Mouse (Mus musculus) thymus, postnatal 36 days (tissue): ENCODE results near the gene Tspan18.

Source experiments
- DNase-seq, 2 experiments: peaks; one replicate each; pipeline ENCODE4 v3.0.0; 2022; ENCODE audit warnings: mixed read lengths in 2 of 2

Tspan18 gene

DNA sequence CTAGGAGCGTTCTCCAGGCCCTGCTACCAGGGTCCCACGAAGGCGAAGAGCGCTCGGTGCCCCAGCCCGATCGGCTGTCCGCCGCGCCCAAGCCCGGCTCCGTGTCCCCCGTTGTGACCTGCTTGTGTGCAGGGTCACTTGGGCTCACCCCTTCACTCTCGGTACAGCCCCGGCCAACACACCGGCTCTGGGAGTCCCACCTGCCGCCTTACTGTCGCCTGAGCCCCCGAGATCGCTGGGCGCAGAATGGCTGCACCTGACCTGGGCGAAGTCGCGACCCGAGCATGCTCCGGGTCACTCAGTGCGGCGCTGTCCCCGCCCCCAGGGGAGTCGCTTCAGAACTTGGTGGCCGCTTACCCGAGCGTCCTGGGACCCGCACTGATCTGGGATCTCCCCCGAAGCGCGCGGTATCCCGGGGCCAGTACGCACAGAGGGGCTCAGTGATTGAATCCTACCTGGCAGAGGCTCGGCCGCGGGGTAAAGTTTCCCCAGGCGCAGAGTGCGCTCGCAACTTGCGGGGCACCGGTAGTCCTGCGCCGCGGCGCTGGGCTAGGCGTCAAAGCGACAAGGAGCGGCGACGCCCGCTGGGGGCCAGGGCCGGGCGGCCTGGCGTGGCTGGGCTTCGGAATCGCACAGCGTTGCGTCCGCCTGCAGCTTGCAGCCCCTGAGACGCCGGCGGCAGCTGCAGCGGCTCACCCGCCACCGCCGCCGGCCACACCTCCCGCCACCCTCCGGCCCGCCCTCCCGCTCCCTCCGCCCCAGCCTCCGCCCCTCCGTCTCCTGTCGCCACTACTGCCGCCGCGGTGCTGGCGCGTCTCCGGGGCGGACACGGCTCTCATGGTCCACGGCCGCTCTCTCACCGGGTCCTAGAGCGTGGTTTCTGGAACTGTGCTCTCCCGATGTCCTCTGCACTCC, at the start of gene Tspan18:
TSS of gene Tspan18 (minus strand) at position 689 of the 915 bp plus-strand sequence.
- DNase-seq = peak; percentile 38 to 43

- no peak for DNase-seq
Observed at GRCm38 (mm10) chr2:93383831-93384230, 49.5 kb upstream of the Tspan18 start.

DNA sequence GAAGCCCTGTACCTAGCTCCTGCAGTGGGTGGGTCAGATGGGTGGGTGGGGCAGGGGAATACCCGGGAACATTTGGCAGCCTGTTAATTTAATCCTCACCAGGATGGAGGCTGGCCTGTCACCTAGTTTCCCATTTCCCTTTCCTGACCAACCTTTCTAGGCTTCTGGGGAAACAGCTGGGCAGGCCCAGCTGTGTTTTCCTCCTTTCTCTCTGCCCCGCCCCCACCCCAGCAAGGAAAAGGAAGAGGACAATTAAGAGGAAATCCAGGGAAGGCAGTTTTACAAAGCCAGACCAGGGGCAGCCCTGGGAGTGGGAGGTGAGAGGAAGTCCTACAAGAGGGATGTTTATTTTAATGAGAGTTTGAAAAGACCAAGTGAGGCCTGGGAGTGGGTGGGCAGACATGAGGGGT, 46.4 kb upstream of the Tspan18 start:
- DNase-seq = no peak

- no peak for DNase-seq
Observed at GRCm38 (mm10) chr2:93377797-93378196, 43.5 kb upstream of the Tspan18 start.

DNA sequence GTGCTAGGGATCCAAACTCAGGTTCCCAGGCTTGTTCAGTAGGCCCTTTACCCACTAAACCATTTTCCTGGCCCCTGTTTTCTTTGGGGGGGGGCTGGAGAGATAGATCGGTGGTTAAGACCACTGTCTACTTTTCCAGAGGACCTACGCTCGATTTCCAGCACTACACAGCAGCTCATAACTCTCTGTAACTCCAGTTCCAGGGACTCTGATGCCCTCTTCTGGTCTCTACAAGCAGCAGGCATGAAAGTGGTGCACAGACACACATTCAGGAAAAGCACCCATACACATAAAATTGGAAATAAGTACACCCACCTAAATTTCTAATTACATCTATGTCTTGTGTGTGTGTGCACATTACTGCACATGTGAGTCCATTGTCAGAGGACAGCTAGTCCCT, 42.9 kb upstream of the Tspan18 start:
- no peak for DNase-seq

- no peak for DNase-seq
Observed at GRCm38 (mm10) chr2:93372872-93373271, 38.6 kb upstream of the Tspan18 start.

GRCm38 (mm10) chr2:93372097-93372571, 37.8 kb upstream of the Tspan18 start:
- DNase-seq = no peak

DNA sequence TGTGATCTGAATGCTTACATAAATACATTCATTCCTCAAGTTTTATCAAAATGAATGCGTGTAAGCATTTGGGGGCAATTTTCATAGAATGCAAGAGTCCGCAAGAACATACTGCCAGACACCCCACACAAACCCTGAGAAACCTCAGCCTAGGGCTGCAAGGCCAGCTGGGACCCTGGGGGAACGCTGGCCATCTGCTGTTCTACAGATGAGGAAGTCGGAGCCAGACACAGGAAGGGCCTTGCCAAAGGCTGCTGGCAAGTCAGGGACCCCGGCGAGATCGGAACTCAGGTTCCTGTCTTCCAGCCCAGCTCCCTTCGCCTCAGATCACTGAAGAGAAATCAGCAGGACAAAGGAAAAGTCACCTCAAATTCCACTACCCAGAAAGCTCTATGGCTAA, 34.6 kb upstream of the Tspan18 start:
- no peak for DNase-seq

- DNase-seq = no peak
Observed at GRCm38 (mm10) chr2:93367962-93368361, 33.7 kb upstream of the Tspan18 start.

GRCm38 (mm10) chr2:93365411-93365810, 31.1 kb upstream of the Tspan18 start:
- DNase-seq = no peak

DNA sequence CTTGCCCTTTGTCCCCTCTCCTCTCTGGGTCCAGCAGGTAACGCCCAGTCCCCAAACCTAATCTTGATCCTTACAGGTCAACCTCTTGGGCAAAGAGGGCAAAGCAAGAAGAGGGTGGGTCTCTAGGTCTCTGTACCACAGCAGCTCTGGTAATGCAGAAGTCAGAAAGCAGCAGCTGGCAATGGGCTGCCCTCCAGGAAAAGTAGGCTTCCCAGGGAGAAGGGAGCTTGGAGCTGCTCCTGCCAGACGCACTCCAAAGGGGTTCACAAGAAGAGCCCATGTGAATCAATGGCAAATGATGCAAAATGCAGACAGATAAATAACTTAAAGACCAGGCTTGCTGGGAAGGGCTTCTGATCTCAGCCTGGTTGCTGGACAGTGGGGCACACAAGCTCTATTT, 30.6 kb upstream of the Tspan18 start:
- DNase-seq = no peak

- no peak for DNase-seq
Observed at GRCm38 (mm10) chr2:93361454-93361853, 27.1 kb upstream of the Tspan18 start.

DNA sequence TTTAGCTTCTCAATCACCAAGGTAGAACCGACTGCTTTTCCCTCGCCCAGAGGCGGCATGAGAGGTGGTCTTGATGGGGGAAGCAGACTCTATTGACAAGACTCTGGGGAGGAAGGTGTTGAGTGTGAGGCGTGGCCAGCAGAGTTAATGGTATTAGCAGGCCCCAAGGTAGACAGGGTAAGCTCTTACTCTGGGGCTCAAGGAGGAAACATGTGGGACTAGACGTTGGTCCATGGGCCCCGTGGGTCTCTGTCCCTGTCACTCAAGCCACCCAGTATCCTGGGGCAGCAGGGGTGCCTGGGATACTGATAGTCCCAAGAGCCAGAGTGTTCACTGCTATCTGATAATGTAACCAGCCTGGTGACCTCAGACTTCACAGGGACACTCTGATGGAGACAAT, 26.0 kb upstream of the Tspan18 start:
- no peak for DNase-seq

DNA sequence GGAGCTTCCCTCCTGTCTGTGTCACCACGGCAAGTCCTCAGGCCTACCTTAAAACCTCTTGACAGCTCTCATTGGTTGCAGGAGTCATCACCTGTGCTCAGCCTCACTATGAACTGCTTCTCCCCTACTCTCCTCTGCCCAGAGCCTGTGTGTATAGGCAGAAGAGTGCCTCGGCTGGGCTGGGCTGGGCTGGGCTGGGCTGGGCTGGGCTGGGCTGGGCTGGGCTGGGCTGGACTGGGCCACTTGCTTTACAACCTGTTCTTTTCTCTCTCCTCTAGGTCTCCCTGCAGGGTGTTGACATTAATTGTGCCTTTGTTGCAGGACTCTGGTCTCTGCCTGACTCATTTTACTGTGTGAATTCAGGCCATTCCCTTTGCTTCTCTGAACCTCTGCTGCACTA, 23.1 kb upstream of the Tspan18 start:
- no peak for DNase-seq

DNA sequence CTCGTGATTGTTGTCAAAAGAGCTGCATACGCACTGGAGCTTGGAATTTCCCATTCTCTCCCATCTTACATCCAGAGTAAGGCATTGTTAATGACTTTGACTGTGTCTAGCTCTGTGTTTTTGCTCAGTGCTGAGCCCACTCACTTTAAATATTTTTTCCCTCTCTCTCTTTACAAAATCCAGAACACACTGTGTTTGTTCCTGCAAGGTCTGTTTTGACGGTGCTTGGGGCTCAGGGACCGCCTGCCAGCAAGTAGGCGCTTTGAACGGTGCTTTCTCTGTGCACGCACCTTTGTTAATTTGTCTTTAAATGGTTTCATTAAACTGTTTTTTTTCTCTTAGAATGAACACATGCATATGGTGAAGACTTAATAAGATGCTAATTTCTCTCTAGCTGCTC, 21.5 kb upstream of the Tspan18 start:
- no peak for DNase-seq

- no peak for DNase-seq
Observed at GRCm38 (mm10) chr2:93354621-93355020, 20.3 kb upstream of the Tspan18 start.

DNA sequence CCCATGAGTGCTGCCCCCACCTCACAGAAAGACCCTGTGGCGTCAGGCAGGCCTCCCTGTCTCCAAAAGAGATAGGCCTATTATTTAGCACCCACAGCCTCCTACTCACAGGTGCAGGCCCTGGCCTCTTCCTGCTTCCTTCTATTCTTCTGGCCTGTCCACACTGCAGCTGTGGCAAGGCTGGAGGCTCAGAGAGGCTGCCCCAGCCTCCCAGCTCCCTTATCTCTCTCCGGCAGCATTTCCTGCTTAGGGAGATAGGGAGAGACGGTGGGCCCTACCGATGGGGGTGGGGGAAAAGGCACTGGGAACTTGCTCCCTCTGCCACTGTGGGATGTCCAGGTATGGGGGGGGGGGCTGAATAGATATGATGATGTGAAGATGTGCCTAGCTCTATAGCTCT, 19.4 kb upstream of the Tspan18 start:
- DNase-seq = no peak

GRCm38 (mm10) chr2:93352915-93353685, 18.8 kb upstream of the Tspan18 start:
- no peak for DNase-seq

- DNase-seq = no peak
Observed at GRCm38 (mm10) chr2:93351352-93351751, 17.0 kb upstream of the Tspan18 start.

DNA sequence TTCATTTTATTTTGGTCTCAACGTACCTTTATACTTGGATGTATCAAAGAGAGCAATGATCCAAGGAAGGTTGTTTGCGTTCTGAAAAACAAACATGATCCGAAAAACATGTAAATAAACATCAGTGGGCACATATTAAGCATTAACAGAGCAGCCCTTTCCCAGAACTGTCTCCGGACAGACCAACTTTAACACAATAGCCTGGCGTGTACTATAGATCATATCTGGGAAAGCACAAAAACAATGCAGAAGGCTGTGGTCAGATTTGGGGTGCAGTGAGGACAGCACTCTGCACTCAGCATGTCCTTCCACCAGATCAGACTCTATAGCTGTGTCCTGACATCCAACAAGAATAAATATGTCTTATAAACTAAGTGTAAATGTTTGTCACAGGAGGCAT, 12.7 kb upstream of the Tspan18 start:
- no peak for DNase-seq

- DNase-seq = no peak
Observed at GRCm38 (mm10) chr2:93346609-93347008, 12.3 kb upstream of the Tspan18 start.

GRCm38 (mm10) chr2:93345663-93346268, 11.5 kb upstream of the Tspan18 start:
- no peak for DNase-seq

- DNase-seq = no peak
Observed at GRCm38 (mm10) chr2:93339373-93340106, 5.2 kb upstream of the Tspan18 start.
